Mouse (Mus musculus) right cerebral cortex, adult 18-20 months (tissue): ENCODE data around the gene Gm20388.
"Not testable (repeated sequence)": the region's sequence is repeated elsewhere in the genome, so short reads cannot be mapped to it uniquely, and the experiment has no call there.

ENCODE experiments used
- DNase-seq: peaks from one replicate; pipeline ENCODE4 v3.0.0; 2022; ENCODE audit warnings: mixed read lengths

The Gm20388 gene

DNA sequence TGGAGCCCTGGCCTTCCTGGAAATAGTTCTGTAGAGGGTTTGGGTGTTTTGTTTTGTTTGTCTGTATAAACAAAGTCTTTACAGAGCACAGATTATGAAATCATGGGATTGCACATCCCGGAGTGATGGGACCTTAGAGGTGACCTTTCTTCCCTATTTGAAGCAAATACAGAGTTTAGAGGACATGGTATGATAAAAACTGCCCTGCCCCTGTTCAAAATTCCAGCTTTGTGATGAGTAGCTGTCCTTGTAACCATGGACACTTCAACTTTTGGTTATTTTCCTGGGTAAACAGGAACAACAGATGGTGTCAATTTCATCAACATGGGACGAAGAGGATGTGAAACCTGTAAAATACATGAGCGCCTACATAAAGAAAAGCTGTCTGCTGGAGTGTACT is 3133.3 kb downstream of the Gm20388 start:
- DNase-seq, result no peak

DNA sequence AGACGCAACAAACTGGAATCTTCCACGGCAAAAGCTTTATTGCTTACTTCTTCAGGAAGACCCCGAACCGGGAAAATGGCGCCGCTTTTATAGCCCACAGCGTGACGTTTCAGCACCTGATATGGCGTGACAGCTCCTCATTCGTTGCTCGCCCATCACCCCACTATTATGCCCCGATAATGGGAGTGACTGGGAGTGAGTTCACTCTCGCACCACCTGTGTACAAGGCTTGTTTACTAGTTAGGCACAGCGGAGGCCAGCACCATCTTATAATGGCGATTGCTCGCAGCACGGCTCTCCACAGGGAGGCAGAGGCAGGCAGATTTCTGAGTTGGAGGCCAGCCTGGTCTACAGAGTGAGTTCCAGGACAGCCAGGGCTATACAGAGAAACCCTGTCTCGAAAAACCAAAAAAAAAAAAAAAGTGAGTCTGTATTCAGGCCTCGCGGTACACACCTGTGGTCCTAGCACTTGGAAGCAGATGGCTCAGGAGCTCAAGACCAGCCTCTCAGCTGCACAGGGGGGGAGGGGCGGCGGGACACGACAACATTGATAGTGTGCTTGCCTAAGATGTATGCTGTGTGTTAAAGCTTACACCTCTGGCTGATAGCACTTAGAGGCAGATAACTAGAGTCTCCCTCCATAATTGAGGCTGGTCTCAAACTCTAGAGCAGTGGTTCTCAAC is 3134.2 kb downstream of the Gm20388 start:
- DNase-seq, result not testable (repeated sequence)

DNA sequence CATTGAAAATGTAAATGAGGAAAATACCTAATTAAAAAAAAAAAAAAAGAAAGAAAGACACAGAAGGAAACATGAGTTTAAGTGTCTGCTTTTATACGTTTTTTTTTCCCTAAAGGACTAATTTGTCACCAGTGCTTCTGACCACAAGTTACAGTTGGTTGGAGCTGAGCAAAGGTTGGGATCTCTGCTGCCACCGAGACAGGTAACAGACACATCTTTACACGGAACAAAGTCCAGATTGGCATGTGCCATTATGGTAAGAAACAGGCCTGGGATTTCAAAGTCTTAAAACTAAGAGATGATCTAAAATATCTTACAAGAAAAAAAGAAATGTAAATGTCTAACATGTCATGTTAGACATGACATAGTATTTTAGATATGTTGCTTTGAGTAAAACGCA is 3136.1 kb downstream of the Gm20388 start:
- DNase-seq, result no peak

DNA sequence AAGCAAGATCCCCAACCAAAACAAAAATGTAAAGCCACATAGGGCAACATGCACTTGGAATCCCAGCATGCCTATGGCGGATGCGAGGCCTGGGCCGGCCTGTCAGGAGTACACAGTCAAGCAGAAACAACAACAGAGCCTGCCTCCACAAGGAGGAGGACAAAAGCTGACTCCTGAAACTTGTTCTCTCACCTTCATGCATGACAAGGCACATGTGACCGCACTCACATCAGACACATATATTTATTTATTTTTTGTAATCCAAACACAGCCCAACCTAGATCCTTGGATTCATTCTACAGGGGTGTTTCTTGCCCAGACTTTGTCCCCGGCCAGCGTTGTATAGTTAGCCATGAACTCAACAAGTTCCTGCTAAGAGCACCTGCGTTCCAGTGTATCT is 3137.2 kb downstream of the Gm20388 start:
- no peak for DNase-seq

DNA sequence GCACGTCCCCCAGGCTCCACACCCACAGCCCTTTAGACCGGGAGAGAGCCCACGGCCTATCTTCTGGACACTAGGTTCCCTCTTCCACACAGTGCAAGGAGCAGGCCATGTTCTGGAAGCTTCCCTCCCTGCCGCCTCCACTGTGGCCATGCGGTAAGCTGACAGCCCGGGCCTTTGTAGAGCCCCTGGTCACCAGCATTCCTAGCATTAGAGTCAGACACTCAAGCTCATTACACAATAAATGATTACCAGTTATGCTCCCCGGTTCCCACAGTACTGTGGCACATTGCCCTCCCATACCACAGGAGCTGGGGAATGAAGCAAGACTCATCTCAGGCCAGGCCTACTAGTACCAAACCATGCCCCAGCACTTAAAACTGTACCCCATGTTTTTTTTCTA is 3137.8 kb downstream of the Gm20388 start:
- no peak for DNase-seq

DNA sequence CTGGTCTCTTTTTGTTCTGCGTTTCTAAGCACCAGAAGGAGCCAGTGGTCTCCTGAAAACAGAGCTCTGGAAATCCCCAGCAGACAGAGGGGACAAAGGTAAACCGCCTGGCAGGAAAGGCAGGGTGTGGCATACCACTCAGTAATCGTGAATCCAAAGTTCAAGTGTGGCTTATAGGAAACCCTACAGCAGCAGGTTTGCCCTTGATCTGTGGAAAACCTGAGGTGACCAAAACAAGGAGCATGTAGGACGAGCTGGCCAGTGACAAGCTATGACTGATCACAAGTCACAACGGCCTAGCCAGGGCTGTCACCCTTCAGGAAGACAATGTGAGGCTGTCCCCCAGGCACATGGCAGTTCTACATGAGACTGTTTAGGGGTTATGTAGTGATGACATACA is 3140.8 kb downstream of the Gm20388 start:
- no peak for DNase-seq

DNA sequence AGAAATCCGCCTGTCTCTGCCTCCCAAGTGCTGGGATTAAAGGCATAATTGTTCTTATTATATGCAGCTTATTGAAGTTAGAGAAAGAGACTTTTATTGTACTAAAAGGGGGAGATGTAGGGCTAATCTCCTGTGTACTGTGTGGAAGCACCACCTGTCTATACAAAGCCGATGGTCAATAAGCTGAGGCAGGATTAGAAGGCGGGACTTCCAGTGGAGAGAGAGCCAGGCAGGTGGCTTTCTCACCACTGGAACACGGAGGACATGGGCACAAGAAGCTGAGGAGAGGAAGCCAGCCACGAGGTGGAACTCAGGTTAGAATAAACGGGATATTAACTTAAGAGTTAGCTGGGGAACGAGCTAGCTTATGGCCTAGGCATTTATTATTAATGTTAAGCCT is 3152.1 kb downstream of the Gm20388 start, which contains the start of gene Spg7:
Gene Spg7, plus strand, starts transcription at position 222 of the 400 bp plus-strand sequence.
- no peak for DNase-seq

DNA sequence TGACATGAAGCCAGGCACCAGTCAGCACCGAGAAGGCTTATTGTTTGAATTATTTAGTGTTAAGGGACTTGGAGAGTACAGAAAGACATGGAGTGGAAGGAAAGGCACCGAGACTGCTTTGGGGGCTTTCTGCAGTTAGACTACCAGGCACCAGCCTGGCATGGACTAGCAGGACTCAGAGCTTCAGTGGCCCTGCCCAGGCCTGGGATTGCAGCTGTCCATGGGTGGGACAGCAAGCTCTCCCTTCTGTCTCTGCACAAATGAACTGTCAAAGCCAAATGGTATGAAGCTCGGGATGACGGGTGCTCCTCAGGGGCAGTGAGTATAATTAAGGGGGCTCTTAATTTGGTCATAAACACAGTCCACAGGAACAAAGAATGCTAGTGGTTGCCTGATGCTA is 3153.4 kb downstream of the Gm20388 start:
- DNase-seq, result no peak

DNA sequence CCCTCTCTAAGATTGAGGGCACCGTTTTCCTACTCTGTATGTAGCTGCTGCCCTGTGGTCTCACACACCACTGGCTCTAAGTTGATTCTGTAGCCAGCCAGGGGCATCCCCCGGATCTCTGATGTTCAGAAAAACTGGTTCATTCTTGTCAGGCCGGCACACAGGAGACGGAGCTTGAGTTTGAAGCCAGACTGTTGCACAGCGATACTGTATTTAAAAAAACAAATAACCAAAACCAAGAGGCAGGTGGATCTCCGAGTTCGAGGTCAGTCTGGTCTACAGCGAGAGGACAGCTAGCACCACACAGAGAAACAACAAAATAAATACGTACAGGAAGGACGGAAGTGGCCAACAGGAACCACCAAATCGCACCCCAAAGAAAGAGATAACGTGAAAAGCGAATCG is 3154.2 kb downstream of the Gm20388 start:
- DNase-seq, result no peak

DNA sequence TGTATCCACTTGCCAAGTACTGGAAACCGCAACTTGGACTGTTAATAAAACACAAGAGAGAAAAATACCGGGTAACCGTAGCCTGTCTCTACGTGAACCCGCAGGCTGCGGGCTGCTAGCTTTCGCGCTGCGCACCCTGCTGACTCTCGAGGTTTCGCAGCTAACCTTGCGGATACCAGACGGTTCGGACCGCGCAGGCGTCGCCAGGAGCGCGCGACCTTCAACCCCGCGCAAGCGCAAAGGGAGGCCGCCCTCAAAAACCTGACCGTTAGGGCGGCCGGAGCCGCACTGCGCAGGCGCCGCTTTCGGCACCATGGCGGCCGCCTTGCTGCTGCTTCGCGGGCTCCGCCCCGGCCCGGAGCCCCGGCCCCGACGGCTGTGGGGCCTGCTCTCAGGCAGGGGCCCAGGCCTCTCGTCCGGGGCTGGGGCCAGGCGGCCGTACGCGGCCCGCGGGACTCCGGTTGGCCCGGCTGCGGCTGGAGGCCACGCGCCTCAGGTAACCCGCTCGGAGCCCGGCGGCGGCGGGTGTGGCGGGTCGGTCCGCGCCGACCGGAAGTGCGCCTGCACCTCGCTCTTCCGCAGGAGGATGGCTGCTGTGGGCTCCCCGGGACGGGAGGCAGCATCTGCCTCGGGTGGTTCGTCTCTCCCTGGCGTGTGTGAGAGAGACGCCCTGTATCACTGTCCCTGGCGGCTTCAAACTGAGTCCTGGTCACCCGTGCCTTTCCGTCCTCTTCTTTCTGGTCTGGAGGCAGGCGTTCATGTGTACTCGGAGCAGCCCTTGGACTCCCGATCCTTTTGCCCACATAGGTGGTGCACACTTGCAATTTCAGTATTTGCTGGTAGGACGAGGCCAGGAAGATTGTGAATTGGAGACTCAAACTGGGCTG is 3154.8 kb downstream of the Gm20388 start:
- peak; percentile 95 for DNase-seq

DNA sequence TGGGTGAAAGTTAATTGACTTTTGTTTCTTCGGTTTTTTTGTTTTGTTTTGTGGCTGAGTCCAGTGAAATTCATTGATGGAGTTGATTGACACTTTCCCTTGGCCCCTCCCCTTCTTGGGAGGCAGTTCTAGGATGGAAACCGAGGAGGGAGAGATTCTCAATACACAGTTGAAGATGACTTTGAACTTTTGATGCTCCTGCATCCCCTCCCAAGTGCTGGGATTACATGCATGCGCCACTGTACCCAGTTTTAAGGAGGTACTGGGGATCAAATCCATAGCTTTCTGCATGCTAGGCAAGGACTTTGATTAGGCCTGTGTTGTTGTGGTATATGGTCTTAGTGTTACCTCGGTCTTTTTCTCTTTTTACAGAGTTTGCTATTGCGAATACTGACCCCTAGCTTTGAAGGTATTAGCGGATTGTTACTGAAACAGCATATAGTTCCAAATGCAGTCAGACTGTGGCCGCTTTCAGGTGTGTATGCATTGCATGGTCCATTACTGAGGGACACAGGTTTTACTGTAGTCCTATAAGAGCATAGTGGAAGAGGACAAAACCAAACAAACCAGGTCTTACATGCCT is 3155.6 kb downstream of the Gm20388 start:
- DNase-seq, result no peak

DNA sequence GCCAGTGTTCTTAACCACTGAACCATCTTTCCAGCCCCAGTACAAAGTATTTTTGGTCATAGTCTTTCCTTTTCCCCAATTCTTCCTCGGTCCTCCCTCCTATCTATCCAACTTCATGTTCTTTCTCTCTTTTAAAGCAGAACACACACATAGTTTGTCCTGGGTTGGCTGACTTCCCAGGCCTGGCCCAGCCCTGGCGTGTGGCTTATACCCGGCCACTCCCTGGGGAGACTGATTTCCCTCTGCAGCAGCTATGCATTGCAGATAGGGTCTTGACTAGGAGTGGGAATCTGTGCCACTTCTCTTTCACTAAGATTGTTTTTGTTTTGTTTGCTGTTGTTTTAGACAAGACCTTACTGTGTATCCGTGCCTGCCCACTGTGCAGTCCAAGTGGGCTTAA is 3160.5 kb downstream of the Gm20388 start:
- no peak for DNase-seq

DNA sequence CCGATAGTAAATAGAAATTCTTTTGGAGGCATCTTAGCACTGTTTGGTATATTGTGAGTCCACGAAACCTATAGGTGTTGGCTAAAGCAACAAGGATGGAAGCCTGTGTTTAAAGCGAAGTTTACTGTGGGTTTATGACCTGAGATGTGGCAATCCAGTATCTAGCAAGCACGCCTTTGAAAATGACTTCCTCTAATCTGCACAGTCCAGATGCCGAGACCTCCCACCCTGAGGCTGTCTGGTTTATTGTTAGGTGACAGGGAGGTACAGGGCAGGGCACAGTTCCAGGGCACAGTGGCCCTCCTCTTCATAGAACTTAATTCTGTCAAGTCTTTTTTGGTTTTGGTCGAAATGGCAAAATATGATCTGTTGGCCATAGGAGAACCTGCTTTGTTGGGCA is 3166.6 kb downstream of the Gm20388 start:
- no peak for DNase-seq

DNA sequence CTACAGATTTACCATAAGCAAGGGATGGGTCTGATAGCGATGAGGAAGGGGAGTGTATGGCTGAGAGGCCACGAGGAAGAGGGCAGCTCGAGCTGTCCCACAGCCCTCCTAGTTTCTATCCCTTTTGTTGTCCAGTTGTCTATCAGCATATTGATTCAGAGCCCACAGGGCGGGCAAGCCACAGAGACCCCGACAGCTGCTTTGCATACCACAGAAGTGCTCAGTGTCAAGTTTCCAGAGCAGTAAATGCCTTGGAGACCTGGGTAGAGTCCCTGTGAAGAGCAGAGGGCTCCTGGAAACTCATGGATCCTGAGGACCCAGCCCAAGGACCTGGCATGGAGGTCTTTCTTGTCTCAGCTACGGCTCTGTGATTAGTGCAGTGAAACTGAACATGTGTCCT is 3172.4 kb downstream of the Gm20388 start:
- no peak for DNase-seq

DNA sequence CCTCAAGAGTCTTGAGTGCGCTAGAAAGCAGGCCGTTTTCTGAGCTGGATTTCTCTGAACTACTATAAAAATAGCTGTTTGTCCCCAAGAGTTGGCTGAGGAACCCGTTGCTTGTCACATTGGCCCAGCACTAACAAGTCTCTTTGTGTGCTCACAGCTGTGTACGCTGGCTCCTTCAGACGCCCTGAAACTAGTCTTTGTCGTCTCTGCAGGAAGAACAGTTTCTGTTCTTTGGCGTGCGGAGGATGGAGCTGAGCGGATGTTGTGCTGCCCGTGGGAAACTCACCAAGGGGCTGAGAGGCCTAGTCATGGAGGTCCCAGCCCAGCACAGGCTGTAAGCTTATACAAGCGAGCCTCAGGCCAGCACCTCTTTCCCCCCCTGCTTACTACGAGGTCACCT is 3173.0 kb downstream of the Gm20388 start:
- peak; percentile 53 for DNase-seq

DNA sequence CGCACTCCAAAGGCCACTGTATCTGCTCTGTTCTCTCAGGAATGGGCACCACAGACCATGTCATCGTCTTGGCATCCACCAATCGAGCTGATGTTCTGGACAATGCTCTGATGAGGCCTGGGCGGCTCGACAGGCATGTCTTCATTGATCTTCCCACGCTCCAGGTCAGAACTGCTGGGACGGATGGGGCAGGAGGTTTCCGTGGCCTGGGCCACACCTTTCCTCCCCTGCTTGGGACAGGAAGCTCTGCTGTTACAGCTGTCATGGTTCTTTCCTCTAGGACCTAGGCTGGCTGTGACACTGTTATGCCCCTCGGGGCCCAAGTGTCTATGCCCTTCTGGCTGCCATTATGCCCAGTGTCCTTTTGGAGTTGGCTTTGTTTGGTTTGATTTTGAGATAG is 3176.6 kb downstream of the Gm20388 start:
- no peak for DNase-seq

DNA sequence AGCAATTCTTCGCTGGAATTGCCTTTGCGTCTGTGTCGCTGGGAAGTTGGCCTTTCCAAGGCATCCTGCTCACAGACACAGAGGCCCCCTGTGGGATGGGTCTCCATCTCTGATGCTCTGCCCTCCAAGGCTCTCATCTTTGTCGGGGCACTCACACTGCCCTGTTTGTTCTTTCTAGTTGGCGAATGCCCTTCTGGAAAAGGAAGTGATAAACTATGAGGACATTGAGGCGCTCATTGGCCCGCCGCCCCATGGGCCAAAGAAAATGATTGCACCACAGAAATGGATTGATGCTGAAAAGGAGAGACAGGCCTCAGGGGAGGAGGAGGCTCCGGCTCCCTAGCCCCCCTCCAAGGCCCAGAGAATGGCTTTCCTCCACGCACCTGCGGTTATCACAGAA is 3186.6 kb downstream of the Gm20388 start:
- DNase-seq, result no peak

DNA sequence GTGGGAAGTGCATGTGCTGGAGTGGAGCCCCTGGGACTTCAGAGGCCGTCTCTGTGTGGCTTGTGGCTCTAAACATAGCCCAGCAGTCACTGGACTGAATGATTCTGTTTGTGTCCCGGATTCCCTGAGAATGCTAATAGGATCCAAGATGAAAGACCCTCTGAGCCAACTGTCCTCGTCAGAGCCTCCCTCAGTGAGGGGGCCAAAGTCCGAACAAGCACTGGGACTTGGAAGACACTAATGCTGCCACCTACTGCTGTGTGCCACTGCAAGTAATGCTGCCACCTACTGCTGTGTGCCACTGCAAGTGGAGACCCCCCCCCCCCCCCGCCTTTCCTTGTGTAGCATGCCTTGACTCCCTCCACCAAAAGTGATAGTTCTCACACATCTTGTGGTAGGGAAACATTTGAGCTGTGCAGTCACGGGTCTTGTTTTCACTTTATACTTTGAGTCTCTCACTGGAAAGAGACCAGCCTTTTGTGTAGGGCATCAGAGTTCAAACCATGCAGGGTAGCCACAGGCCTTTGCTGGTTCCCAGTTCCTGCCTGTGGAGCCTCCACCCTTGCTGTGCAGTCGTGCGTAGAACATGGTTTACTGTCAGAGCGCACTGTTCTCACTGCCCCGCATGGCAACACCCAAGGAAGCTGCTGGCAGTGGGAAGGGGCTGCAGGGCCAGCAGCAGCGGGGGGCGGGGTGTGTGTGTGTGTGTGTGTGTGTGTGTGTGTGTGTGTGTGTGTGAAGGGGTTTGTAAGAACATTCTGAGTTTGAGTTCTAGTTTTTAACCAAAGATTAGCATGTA is 3187.3 kb downstream of the Gm20388 start:
- DNase-seq, result peak; percentile 52

DNA sequence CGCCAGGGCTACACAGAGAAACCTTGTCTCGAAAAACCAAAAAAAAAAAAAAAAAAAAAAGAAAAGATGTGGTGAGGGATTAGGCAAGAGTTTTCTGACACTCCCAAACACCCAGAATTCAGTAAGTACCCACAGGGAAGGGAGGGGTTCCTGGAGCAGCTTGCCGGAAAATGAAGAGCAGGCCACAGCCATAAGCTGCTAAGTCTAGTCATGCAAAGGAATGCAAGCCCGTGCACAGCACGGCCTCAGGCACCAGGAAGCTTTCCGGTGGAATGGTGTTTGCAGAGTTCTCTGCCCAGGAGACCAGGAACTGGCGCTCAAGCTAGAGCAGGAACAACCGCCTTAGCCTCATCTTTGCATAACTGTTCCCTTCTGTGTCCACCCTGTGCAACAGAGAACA is 3189.6 kb downstream of the Gm20388 start:
- no peak for DNase-seq

DNA sequence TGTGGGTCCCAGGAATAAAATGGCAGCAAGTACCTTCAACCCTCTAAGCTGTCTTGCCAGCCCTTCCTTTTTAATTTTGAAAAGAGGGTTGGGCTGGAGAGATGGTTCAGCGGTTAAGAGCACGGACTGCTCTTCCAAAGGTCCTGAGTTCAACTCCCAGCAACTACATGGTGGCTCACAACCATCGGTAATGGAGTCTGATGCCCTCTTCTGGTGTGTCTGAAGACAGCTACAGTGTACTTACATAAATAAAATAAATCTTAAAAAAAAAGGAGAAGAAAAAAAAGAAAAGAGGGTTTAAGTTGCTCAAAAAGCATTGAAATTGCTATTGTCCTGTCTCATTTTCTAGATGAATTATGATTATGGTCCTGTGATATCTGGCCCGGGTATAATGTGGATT is 3190.6 kb downstream of the Gm20388 start:
- no peak for DNase-seq

DNA sequence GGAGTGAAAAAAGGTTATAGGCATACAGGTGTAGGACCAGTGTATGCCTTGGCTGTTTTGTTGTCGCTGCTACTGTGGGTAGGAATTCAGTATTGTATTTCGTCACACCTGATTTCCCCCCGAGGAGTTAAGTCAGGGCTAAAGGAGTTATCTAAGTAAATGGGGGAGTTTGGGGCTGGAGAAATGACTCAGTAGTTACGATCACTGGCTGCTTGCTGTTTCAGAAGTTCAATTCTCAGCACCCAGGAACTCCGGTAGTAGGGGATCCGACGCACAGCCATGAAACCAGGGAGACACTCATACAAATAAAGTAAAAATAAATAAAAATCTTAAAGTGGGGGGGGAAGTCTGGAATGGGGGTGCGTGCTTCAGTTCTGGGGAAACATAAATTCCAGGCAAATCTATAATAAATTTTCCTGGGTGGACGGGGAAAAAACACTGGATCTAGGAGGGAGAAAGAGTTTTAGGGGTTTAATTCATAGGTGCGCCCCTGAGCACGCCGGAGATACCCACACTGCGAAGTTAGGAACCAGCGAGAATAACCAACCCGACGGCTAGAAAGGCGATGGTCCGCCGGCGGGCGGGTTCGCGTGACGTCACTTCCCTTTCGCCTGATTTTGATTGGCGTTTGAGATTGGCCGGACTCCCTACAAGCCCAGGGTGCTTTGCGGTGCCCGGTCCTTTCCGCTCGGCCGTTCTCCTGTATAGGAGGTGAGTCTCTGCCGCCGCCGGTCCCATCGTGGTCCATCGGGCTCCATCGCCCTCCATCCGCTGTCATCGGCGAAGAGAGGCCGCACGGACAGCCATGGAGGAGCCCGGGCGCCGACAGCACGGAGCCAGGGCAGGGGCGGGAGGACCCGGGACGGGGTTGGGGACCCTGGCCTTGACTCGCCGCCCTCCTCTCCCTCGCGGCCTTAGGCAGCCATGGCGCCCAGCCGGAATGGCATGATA is 3191.4 kb downstream of the Gm20388 start, which contains the start of gene Rpl13:
Gene Rpl13, plus strand, starts transcription at position 616 of the 951 bp plus-strand sequence.
- peak; percentile 97 for DNase-seq

DNA sequence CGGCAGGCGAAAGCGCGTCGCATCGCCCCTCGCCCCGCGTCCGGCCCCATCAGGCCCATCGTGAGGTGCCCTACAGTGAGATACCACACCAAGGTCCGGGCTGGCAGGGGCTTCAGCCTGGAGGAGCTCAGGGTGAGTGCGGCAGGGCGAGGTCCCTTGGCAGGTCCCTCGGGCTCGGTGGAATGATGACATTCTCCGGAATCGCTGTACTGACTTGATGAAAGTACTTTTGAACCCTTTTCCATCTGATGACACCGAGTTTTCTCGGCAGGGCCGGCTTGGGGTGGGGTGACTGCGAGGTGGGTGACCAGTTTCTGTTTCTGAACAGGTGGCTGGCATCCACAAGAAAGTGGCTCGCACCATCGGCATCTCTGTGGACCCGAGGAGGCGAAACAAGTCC is 3192.2 kb downstream of the Gm20388 start:
- DNase-seq, result not testable (repeated sequence)
